In genomic region chr7:90030486-90031250, GRCm38 (mm10) we compare ENCODE assay signal across 9 mouse cellular contexts. TPM values are rescaled to one million over a fixed set of nuclear protein-coding genes. Genes with fewer than 3 reads are reported as not detected.
DNase-seq lines count a peak whose midpoint lies in the region; ATAC-seq lines count a peak whose summit lies in the region.
"Had no signal": no experiment of that assay in that cellular context is flagged by ENCODE, and none has a peak within 500 bp of the region (broad histone marks: within the 10 kb centered on the region; RNA-seq: fewer than 3 reads in every experiment).

No protein-coding gene starts in this region.

- 92% methylated on average over 6 of the region's 6 CpGs for WGBS in hindbrain, embryonic 10.5 days
- 86% methylated on average over 6 of the region's 6 CpGs for WGBS in hindbrain, embryonic 11.5 days
- 89% methylated on average over 6 of the region's 6 CpGs for WGBS in hindbrain, embryonic 15.5 days
- 88% methylated on average over 6 of the region's 6 CpGs for WGBS in midbrain, embryonic 10.5 days

- H3K27ac ChIP-seq in hindbrain, embryonic 10.5 days, result peak overlapping the region; percentile 72; the same call in 1 of the 2 replicates
- no peak overlapping the region for H3K27ac ChIP-seq in hindbrain, embryonic 11.5 days (ENCODE audit: low read depth, low read length)
- peak overlapping the region; percentile 75; the same call in 1 of the 2 replicates for H3K27ac ChIP-seq in hindbrain, embryonic 15.5 days (replicated peaks)
- H3K27ac ChIP-seq in midbrain, embryonic 10.5 days (replicated peaks), result 0 out of 2 replicates have a peak overlapping the region, but pooled peaks have one; percentile 28

- no peaks in the 10 kb centered on the region for H3K27me3 ChIP-seq in hindbrain, embryonic 10.5 days (ENCODE audit: insufficient read depth, poor library complexity, severe bottlenecking)
- no peaks in the 10 kb centered on the region for H3K27me3 ChIP-seq in hindbrain, embryonic 11.5 days (ENCODE audit: control insufficient read depth, insufficient read depth, low read length)
- no peaks in the 10 kb centered on the region for H3K27me3 ChIP-seq in hindbrain, embryonic 15.5 days
- no peaks in the 10 kb centered on the region for H3K27me3 ChIP-seq in midbrain, embryonic 10.5 days (ENCODE audit: low read depth, poor library complexity, severe bottlenecking)

- no peak for DNase-seq in hindbrain, embryonic 10.5 days (ENCODE audit: low spot score)
- no peak for DNase-seq in hindbrain, embryonic 11.5 days (ENCODE audit: low spot score)
- DNase-seq in midbrain, embryonic 10.5 days (ENCODE audit: low spot score), result no peak
- DNase-seq in right cerebral cortex, postnatal 4 days, result no peak
- DNase-seq in frontal cortex, postnatal 10 days (ENCODE audit: low spot score in 2 of 2), result no peak
- DNase-seq in left cerebral cortex, adult 9 months (ENCODE audit: low spot score in 2 of 2), result no peak

- ATAC-seq in hindbrain, embryonic 11.5 days (ENCODE audit: low FRiP score), result no peak
- peak; percentile 10; the same call in 1 of the 2 replicates for ATAC-seq in common myeloid progenitor, adult 5-6 weeks (replicated peaks; ENCODE audit: low read depth, poor library complexity, severe bottlenecking)
- ATAC-seq in hindbrain, embryonic 15.5 days (ENCODE audit: low FRiP score, low read depth), result no peak

- H3K4me2 ChIP-seq in hindbrain, embryonic 11.5 days (replicated peaks; ENCODE audit: low read depth, low read length), result no peak overlapping the region
- no peak overlapping the region for H3K4me2 ChIP-seq in hindbrain, embryonic 15.5 days

- H3K4me1 ChIP-seq in hindbrain, embryonic 10.5 days (replicated peaks), result peaks cover 18% of the 10 kb centered on the region
- H3K4me1 ChIP-seq in hindbrain, embryonic 11.5 days (replicated peaks; ENCODE audit: control insufficient read depth, insufficient read depth, low read length), result no peaks in the 10 kb centered on the region; the same call in 1 of the 2 replicates
- peaks cover 22% of the 10 kb centered on the region for H3K4me1 ChIP-seq in hindbrain, embryonic 15.5 days (replicated peaks)
- peaks cover 18% of the 10 kb centered on the region for H3K4me1 ChIP-seq in midbrain, embryonic 10.5 days

- H3K36me3 ChIP-seq in hindbrain, embryonic 10.5 days, result no peaks in the 10 kb centered on the region
- no peaks in the 10 kb centered on the region for H3K36me3 ChIP-seq in hindbrain, embryonic 11.5 days (ENCODE audit: control insufficient read depth, insufficient read depth, low read length)
- no peaks in the 10 kb centered on the region for H3K36me3 ChIP-seq in hindbrain, embryonic 15.5 days
- H3K36me3 ChIP-seq in midbrain, embryonic 10.5 days, result no peaks in the 10 kb centered on the region
- H3K36me3 ChIP-seq: G1E had no signal

- H3K4me3 ChIP-seq in hindbrain, embryonic 10.5 days, result no peak overlapping the region
- H3K4me3 ChIP-seq in hindbrain, embryonic 11.5 days (ENCODE audit: low read depth, low read length), result no peak overlapping the region
- no peak overlapping the region for H3K4me3 ChIP-seq in hindbrain, embryonic 15.5 days
- no peak overlapping the region for H3K4me3 ChIP-seq in midbrain, embryonic 10.5 days

- no peaks in the 10 kb centered on the region for H3K9me3 ChIP-seq in hindbrain, embryonic 10.5 days
- H3K9me3 ChIP-seq in hindbrain, embryonic 11.5 days (ENCODE audit: control insufficient read depth, low read length), result no peaks in the 10 kb centered on the region
- H3K9me3 ChIP-seq in hindbrain, embryonic 15.5 days, result no peaks in the 10 kb centered on the region
- H3K9me3 ChIP-seq in midbrain, embryonic 10.5 days (replicated peaks), result no peaks in the 10 kb centered on the region
- H3K9me3 ChIP-seq: G1E had no signal

- no peak overlapping the region for H3K9ac ChIP-seq in hindbrain, embryonic 11.5 days (ENCODE audit: low read depth, low read length)
- H3K9ac ChIP-seq in hindbrain, embryonic 15.5 days, result no peak overlapping the region

RNA-seq across cellular contexts. Expression of gene Eed, which starts 49.9 kb away (rescaled TPM):
- polyA plus RNA-seq in hindbrain, embryonic 10.5 days (2016; fragmentation: Nextera tagmentation; extraction: Ambion mirVana), result 68.3 and 81.1 TPM in 2 replicates
- polyA plus RNA-seq in hindbrain, embryonic 11.5 days (2014; fragmentation: Nextera tagmentation; extraction: Ambion mirVana), result 74.3 and 80.5 TPM in 2 replicates
- total RNA-seq in common myeloid progenitor, adult 5-6 weeks (2017), result 119 and 225 TPM in 2 replicates
- polyA plus RNA-seq in hindbrain, embryonic 15.5 days (2015; fragmentation: Nextera tagmentation; extraction: Ambion mirVana), result 32.7 and 36.0 TPM in 2 replicates
- polyA plus RNA-seq in midbrain, embryonic 10.5 days (2016; fragmentation: Nextera tagmentation; extraction: Ambion mirVana), result 71.6 and 86.7 TPM in 2 replicates
